Mouse (Mus musculus): Measurements from ENCODE around the gene Radil.
A peak's percentile ranks its signal among the peaks of the same experiment; 100 is the strongest.

Radil gene

DNA sequence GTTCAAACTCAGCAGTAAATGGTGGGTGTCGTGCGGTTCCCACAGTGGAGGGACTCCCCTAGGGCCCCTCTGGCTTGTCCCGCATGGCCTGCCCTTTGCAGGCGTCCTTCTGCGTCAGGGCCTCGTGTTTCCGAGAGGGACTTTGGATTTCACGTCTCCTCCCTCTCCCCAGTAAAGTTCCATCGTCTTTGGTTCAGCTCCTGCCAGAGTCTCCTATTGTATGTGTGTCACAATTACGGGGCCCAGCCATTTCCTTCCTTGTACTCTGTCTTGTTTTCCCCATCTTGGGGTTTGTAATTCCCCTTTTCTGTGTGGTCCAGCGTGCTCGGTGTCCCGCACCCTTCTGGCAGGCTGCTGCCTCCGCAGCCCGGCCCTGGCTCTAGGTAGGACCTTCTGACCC, 107.4 kb downstream of the Radil start:
- no peak for DNase-seq

DNA sequence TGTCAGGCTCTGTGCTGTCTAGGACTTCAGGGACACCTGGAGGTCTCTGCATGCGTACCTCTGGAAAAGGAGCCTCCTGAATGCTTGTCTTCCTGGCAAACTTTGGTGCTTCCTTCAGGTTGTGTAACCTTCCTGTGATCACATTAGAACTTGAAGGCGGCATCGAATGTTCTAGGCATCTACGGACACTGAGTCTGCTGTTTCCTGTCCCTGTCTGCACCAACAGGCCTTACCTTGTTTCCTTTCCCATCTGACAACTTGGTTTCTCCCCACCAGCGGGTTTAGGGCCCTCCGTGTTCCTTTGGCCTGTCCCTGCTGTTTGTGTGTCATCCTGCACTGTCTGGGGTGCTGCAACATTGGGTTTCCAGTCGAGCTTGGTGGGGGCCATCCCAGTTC, 108.9 kb downstream of the Radil start:
- DNase-seq: no peak

DNA sequence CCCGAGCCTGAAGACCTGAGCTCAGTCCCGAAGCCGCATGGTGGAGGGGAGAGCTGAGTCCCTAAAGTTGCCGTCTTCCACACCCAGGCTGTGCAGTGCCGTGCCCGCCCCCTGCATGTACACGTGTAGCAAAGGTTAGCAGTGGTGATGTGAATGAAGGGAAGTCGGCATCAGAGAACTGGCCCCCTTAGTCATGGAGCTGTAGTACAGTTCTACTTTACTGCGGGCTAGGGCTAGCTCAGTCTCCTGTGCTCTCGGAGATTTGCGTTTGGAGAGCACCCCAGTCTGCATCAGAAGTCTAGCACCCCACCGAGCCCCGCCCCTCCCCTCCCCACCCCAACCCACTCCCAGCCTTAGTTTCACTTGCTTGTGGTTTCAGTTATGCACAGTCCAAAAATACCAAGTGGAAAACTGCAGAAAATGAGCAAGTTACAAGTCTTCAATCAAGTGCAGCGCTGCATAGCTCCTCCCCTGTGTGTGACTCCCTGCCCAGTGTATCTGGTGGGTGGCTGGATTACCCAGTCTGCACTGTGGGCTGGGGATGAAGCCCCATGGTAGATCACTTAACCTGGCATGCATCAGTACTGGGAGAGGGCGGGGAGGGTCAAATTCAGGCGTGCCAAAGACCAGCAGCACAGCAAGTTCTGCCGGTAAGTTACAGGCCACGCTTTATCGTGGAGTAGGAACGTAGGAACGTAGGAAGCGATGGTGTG, 109.4 kb downstream of the Radil start:
- no peak for DNase-seq

DNA sequence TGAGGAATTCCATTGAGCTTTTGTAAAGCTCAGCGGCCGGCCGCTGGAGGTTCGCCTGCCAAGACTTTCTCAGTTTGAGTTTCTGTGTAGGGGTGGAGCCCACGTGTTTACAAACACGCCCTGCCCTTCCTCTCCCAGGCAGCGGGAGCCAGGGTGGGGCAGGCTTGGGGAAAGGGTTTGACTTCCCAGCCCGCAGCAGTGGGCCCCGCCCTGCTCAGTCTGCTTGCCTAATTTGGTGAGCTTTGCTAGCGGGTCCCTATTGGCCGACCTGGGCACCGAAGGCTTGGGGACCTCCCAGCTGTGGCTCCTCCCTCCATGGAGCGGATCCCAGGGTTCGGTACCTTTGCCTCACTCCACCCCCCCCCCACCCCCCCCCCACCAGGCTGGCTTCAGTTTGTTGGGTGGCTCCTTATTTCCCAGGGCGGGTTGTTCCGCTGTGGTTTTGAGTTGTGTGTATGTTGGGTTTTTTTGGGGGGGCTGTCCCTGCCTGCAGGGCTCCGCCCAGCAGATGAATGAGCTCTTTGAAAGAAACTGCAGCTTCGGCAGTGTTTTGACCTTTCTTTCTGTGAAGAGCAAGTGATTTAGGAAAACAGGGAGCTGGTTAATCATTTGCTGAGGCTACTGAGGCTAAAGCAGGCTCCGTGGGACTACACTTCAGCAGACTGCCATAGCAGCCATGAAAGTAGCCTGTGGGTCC, 110.3 kb downstream of the Radil start:
- DNase-seq: peak; percentile 81

DNA sequence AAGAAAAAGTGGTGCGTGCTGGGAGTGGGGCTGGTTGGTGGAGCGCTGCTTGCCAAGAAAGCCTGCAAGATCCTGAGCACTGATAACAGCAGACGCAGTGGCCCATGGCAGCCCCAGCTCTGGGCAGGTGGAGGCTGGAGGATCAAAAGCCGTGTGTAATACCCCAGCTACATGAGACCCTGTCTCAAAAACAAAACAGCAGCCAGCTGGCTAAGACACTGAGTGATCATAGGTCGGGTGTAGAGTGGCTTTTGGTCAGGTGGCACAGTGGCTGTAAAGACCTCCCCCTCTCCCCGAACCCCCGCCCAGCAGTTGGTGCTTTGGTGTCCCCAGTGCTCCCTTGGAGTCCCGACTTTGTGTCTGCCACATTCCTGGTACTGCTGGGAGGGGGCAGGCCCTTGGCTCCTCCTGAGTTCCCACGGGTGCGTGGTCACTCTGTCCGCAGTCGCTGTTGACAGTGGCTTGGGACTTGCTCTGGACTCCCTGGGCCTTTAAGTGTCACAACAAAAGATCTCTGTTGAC, 110.9 kb downstream of the Radil start:
- DNase-seq: peak; percentile 18

DNA sequence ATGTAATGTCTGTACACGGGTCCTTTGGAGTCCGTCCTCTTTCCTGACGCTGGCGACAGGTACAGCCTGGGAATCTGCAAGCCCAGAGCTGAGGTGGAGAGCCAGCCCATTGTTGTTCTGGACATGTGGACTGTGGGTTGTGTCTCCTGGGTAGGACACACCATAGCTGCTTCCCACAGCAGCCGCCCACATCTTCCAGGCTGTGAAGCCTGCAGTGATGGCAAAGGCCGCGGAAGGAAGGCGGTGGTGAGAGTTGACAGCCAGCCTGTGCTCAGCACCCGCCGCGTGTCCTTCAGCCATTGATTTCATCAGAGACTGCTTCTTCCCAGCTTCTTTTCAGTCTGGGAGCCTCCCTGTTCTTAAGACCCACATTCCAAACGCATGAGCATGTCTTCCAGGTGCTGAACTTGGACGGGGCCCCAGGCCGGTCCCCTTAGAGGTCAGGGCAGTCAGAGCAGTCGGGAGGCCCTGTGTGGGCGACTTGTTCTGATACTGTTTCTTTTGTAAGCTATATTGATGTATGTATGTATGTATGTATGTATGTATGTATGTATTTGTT, 112.4 kb downstream of the Radil start:
- DNase-seq: peak; percentile 64

DNA sequence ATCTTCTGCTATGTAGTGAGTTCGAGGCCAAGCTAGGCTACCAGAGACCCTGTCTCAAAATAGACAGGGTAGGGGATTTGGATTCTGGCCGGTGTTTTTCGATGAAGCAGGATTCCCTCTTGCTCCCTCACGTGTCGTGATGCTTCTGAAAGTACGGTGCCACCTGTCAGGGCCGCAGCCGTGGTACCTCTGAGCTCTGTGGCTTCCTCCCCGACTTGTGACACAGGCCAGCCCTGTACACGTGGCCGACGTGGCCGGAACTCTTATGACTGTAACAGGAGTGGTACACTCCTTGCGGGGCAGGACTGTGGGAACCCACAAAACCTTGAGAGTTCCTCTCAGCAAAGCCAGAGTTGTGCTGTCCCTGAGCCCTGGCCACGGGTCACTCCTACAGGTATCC, 115.2 kb downstream of the Radil start:
- no peak for DNase-seq
